Mouse (Mus musculus) c-Kit-positive CD71-positive TER-119-positive erythroid progenitor cells, embryonic 14.5 days (primary cell): ENCODE data around the gene Kdm6b.

ENCODE experiments used
- DNase-seq: peaks from one replicate; pipeline ENCODE4 v3.0.0-alpha.2; 2013; ENCODE audit warnings: low spot score

Kdm6b gene

GRCm38 (mm10) chr11:69386758-69387157 is 26.7 kb downstream of the Kdm6b start:
- DNase-seq: no peak

DNA sequence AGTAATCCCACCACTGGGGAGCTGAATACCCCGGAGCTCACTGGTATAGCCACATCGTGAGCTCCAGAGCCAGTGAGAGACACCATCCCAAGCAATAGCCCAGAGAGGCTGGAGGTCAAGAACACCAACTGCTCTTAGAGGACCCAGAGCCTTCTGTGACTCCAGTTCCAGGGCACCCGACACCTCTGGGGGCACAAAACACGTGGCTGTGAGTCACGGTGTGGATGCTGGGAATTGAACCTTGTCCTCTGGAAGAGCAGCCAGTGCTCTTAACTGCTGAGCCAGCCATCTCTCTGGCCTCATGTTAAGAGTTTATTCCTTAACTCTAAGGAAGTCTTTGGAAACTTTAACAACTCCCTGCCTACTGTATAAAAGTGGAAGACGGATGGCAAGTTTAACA is 28.5 kb downstream of the Kdm6b start:
- no peak for DNase-seq

GRCm38 (mm10) chr11:69382478-69383105 is 30.9 kb downstream of the Kdm6b start:
- no peak for DNase-seq

GRCm38 (mm10) chr11:69381356-69381755 is 32.1 kb downstream of the Kdm6b start:
- no peak for DNase-seq

DNA sequence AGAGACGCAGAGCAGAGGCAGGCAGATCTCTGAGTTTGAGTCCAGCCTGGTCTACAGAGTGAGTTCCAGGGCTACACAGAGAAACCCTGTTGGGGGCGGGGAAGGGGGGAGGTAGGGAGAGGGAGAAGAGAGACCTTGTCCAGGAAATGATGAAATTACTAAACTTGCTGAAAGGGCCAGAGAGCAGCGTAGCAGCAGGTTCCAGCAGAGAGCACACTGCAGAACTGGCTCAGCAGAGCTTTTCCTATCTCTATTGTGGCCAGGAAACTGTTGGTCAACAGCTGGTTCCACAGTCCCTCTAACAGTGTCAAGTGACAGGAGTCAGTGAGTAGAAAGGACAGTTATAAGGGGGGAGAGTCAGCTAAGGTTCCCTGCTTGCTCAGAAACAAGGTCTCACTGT is 33.9 kb downstream of the Kdm6b start:
- DNase-seq: no peak

GRCm38 (mm10) chr11:69377766-69378165 is 35.7 kb downstream of the Kdm6b start:
- no peak for DNase-seq

DNA sequence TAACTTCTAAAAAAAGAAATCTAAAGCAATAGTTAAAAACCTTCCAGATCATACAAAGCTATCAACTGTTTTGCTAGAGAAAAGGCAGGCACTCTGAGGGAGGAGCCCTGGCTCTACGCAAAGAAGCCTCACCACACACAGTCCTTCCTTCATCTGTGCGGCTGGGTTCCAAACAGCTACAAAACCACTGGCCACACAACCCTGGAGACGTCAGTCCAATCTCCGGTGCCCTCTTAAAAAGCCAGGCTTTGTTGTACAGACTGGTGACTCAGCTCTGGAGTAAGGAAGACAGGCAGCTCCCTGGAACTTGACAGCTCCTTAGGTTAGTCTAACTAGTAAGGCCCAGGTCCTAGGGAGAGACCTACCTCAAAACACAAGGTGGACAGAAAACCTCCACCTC is 37.8 kb downstream of the Kdm6b start:
- no peak for DNase-seq

DNA sequence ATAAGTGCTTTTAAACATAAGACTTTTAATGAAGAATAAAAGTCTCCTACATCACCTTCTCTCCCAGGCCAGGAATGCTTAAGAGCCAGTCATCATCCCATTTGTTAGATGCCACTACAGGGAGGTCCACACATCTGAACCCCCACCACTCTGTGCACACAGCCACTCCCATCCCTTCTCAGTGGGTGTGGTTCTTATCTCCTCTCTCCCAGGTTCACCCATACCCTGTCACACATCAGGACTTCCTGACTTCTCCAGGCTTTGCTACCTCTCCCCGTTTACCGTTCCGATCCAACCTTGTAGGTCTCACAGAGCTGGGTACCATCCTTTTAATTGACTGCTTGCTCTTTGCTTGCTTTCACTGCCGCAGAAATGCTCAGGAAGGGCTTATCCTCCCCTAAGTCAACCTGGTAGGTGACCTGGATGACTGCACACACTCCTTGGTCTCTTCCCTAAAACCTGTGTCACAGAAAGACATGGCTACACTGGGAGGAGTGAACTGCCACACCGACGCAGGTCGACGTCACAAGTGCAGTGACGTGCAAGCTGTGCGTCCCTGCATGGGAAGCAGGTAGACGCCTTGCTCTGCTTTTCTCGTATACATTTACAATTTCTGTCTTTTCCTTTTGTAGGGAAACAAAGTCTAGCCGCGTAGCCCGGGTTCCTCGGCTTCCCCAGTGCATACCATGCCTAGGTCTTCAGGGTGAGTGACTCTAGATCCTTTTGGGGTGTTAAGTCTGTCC is 40.1 kb downstream of the Kdm6b start:
- peak; percentile 71 for DNase-seq

DNA sequence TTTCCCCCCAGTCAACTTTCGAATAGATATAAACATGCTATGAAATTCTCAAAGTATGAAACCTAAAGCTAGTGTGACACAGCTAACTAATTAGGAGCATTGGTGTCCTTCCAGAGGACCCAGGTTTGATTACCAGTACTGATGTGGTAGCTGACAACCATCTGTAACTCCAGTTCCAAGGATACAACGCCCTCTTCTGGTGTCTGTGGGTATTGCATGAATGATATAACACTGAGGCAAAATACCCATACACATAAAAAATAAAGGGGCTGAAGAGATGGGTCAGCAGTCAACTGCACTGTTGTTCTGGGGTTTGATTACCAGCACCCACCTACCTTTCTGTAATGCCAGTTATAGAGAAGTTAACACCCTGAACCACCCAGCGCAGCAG is 40.7 kb downstream of the Kdm6b start:
- peak; percentile 48 for DNase-seq

DNA sequence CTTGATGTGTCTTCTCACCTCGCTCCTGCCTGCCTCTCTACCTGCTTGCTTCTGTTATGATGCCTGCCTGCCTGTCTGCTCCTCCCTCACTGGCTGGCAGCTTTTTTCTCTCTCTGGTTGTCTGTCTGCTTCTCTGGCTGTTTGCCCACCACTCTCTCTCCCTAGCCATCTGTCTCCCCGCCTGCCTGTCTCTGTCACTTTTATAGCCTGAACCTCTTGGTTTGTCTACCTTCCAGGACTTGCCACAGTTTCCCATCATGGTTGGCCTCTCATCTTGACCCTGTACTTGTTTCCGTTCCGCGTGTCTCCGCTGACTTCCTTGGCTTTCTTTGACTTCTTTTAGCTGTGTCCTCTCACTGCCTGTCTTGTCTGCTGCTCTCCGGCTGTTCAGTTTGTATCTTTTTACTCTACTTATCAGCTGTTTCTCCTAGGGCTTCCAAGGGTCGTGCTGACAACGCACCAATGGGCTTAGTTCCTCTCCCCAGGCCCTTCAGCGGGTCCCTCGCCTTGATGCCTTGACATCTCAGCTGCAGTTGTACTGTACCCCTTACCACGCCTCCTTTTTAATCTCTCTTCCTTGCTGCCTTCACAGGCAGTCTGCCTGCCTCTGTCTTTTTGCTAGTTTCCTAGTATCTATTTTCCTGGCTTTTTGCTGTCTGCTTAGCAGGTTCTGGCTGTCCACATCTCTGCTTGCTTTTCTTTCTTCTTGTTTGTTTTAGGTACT is 41.3 kb downstream of the Kdm6b start:
- no peak for DNase-seq

- no peak for DNase-seq
These were observed 41.9 kb downstream of the Kdm6b start for GRCm38 (mm10) chr11:69371601-69372000.

DNA sequence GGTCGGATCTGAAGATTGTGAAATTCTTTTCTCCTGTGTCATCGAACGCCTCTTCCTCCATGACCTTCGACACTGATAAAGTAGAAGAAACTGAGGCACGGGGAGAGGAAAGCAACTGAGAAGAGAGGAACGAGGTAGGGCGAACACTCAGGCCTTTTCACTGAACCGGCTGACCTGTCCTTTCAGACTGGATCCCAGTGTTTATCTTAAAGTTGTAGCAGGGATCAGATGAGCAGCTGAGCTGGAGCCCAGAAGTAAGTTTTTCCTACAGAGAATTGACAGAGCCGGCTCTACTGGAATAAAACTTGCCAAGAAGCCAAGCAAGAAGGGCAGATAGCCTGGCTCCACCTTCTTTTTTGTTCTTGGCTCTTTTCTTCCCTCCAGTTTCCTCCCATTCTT is 42.7 kb downstream of the Kdm6b start:
- no peak for DNase-seq

DNA sequence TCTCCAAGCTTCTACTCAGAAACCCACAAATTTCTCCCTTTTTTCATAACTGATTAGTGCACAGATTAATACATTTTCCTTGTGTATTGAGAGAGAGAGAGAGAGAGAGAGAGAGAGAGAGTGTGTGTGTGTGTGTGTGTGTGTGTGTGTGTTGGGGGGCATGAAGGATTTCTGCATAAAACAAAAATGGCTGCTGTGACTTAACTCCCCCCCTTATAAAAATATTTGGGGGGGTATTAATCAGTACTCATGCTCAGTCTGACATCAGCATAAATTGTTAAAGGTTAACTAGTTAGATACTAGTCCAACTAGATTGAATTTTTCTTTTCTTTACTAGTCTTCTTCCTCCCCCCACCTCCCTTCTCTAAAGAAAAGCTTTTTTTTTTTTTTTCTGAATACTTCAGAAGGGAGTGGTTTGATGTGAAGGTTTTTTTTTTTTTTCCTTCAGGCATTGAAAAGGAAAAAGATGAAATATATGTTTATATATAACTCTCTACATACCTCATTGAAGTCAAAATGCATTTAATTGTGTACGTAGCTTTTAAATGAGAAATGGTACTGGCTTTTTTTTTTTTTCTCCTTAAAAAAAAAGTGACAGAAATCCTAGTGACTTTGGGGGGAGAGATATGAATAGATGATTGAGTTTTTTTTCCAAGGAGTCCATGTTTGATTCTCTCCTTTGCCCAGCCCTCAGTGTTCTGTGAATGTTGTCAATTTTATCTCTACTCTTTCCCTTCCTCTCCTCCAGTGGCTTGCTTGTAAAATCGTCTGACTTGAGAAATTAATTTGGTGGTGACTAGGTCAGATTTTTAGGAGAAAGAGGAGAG is 43.3 kb downstream of the Kdm6b start:
- DNase-seq: no peak

- DNase-seq: no peak
These were observed 44.1 kb downstream of the Kdm6b start, which contains the start of gene Chd3 for GRCm38 (mm10) chr11:69369215-69369989. Chd3 (minus strand) TSS chr11:69369406.

GRCm38 (mm10) chr11:69368356-69369214 is 44.9 kb downstream of the Kdm6b start:
- DNase-seq: no peak

DNA sequence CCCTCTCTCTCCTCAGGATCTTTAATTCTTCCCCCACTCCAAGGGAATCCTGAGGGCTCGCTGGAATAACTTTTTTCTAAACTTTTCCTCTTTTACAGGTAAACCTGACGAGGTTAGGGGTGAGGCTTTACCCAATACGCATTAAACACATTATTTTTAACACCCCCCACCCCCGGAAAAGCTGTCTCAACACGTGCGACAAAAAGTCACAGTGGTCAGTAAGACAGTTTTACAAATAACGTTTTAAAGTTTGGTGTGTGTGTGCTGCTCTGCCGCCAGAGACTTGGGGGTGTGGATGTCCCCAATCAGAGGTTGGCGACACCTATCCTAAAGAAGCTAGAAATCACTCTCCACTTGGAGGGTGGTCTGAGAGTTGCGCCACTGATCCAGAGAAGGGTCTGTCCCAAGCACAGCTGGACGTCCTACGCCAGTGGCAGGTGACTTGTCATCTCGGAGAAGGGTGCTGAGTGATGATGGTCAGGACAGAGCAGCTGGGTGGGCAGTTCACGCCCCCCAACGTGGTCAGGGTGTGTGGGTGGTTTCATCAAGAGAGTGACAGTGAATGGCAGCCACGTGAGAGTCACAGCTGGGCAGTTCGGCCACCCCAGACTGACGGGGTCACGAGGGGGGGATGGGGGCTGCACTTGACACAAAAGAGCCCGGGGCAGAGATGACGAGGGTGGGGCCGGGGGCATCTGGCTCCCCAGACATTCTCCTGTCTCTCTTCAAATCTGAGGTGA is 45.7 kb downstream of the Kdm6b start:
- no peak for DNase-seq

GRCm38 (mm10) chr11:69366855-69367615 is 46.4 kb downstream of the Kdm6b start:
- DNase-seq: no peak

GRCm38 (mm10) chr11:69366157-69366854 is 47.2 kb downstream of the Kdm6b start:
- DNase-seq: peak; percentile 45
